Mouse (Mus musculus) kidney, postnatal 10 days (tissue): ENCODE results near the gene Rap1gap2.
A peak's percentile ranks its signal among the peaks of the same experiment; 100 is the strongest.

Experiments
- DNase-seq: peaks from one replicate; pipeline ENCODE4 v3.0.0; 2021; ENCODE audit warnings: mixed read lengths

The Rap1gap2 gene

GRCm38 (mm10) chr11:74405201-74405600 is 205.5 kb downstream of the Rap1gap2 start:
- DNase-seq, result no peak

DNA sequence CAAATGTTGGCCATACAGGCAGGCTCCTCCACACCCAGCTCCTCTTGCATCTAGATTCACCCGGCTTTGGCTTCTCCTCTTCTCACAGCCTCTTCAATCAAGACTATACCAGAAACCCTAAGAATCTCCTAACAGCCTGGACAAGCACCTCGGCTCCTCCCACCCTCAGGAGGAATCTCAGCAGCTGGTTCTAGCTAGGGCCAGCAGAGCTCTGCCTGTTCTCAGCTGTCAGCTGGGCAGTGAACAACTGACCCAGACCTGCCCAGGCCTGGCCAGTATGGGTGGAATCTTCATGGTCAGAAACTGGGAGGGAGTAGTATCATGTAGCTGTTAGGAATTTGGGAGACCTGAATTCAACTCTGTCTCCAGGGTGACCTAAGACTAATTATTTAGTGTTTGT is 206.5 kb downstream of the Rap1gap2 start:
- DNase-seq, result no peak

GRCm38 (mm10) chr11:74402126-74402525 is 208.6 kb downstream of the Rap1gap2 start:
- no peak for DNase-seq

DNA sequence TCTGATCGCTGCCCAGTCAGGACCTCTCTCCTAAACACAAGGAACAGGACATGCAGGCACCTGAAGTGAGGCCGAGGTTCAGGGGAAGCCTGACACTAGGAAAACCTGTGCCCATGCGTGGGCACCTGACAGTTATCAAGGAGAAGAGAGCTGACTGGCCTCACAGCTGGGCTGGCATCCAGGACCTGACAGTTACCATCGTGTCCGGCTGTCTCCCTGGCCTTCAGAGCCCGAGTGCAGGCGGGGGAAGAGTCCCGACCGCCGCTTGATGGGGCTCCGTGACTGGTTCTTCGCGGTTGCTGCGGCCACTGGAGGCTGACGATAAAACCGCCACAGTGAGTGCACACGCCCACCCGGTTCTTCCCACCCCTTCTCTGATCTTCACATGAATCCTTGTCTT is 215.1 kb downstream of the Rap1gap2 start:
- no peak for DNase-seq

DNA sequence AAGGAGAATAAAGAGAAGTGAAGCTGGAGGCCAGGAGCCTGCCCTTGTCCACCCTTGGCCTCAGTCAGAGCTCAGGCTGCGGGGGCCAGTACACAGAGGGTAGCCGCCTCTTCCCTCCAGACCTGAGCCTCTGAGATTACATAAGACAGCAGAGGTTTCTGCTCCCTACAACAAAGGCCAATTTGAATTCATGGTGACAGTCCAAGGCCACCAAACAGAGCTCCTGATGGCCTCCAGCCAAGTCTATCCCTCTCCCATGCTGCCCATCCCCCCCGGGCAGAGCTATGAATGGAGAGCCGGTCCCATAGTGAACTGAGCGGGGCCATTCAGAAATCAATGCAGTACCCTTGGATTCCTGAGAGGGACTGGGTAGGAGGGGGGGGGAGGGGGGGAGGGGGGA is 217.2 kb downstream of the Rap1gap2 start:
- DNase-seq, result no peak

DNA sequence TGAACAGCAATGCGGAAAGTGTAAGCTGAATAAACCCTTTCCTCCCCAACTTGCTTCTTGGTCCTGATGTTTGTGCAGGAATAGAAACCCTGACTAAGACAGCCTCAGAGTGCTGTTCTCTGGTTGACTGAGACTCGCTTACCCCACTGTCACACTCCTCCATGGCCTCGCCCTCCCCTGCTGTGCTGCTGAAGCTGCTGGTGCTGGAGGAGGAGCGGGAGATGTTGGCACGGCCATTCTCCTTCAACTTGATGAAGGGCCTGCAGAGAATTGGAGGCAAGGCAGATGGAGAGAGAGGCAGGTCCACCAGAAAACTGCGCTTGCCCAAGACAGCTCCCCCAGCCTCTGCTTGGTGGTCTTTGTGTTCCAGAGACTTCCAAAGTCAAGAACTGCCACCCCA is 217.8 kb downstream of the Rap1gap2 start:
- no peak for DNase-seq

GRCm38 (mm10) chr11:74391899-74392298 is 218.8 kb downstream of the Rap1gap2 start:
- no peak for DNase-seq

- DNase-seq, result no peak
Measured at GRCm38 (mm10) chr11:74387203-74387602, 223.5 kb downstream of the Rap1gap2 start.

GRCm38 (mm10) chr11:74385674-74386073 is 225.0 kb downstream of the Rap1gap2 start:
- DNase-seq, result no peak

- peak; percentile 18 for DNase-seq
Measured at GRCm38 (mm10) chr11:74379166-74379873, 231.4 kb downstream of the Rap1gap2 start.

DNA sequence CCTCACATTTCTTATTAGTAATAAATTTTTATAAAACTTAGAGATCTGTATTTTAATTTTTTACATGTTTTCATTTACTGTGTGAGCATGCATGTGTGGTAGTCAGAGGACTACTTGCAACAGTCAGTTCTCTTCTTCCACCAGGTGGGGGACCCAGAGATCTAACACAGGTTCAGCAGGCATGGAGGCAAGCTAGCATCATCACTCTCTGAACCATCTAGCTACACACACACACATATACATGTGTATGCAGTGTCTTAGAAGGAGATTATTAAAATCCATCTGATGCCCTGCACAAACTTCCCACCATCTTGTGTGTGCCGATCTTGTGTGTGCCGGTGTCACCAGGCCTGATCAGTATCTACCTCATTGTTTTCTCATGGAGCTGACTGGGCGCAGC is 233.9 kb downstream of the Rap1gap2 start:
- peak; percentile 70 for DNase-seq

- peak; percentile 84 for DNase-seq
Measured at GRCm38 (mm10) chr11:74371393-74372100, 239.2 kb downstream of the Rap1gap2 start.

DNA sequence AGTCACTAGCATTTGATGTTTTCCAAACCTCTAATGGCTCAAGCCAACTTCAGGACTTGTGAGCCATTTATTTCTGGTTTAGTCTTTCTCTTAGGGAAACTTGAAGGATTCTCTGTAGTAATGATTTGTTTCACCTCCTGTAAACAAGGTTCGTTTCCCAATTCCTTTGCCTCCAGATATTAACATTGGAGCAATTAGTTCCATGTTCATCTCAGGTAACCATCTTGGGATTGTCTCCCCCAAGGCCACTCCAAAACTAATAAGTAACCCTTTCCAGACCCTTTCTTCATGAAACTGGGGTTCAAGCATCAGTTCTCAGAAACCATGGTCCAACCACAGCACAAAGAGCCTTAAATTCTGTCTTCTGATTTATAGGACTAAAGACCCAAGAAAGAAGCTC is 248.9 kb downstream of the Rap1gap2 start, which contains the start of gene Olfr412:
Gene Olfr412, plus strand, starts transcription at position 301 of the 400 bp plus-strand sequence.
- DNase-seq, result no peak

DNA sequence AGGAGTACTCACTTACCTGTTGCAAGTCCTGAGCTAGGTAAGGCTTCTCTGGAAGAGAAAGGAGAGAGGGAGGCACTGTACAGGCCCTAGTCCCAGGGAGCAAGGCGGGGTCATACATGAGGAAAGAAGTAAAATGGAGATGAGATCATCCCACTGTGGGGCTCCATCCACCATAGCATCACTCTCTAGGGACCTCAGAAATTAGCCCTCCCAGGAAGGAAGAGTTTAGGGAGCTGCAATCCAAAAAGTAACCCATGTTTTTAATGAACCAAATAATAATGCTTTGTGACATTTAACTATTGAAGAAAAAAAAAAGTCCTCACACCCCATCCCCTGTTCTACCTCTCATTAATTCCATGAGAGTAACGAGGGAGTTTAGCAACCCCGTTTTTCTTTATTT is 258.2 kb downstream of the Rap1gap2 start, which contains the start of gene Olfr411:
Gene Olfr411, minus strand, starts transcription at position 101 of the 400 bp plus-strand sequence.
- DNase-seq, result no peak

DNA sequence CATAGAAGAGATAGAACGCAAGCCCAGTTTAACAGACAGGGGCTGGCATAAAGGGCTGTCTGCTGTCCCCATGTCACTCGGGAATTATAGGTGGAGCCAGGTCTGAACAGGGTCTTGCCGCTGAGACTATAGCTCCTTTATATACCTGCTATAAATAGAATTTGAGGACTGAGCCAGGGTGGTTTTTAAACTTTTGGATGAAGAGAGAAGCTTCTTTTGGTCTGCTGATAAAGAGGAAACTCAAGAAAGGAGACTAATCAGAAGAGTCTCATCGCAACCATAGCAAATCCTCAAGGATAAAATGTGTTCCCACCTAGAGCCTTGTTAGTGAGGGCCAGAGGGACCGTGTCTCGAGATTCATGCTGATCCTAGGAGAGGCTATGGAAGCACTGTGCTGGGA is 272.8 kb downstream of the Rap1gap2 start, which contains the start of gene Olfr410:
Gene Olfr410, minus strand, starts transcription at position 101 of the 400 bp plus-strand sequence.
- DNase-seq, result no peak
